Mouse (Mus musculus) kidney, embryonic 15.5 days (tissue): ENCODE measurements around the gene Cd72. TPM values are rescaled to one million over a fixed set of nuclear protein-coding genes. Genes with fewer than 3 reads are reported as not detected.

Experiments
- ATAC-seq: fragments of 200-750 bp; cut with Nextera tagmentation; replicated peaks from 2 replicates; pipeline ENCODE4 v1.8.0; 2017; ENCODE audit warnings: moderate TSS enrichment; ENCODE audit not compliant: low FRiP score
- H3K27ac ChIP-seq: fragments of 300-500 bp; sonication (generic); 2 replicates; pipeline ENCODE4 v1.5.1; 2015; ENCODE audit warnings: mild to moderate bottlenecking, inconsistent platforms
- H3K27me3 ChIP-seq: fragments of 300-500 bp; sonication (generic); 2 replicates; pipeline ENCODE4 v1.6.1; 2015; ENCODE audit warnings: inconsistent platforms
- H3K36me3 ChIP-seq: fragments of 300-500 bp; sonication (generic); 2 replicates; pipeline ENCODE4 v1.6.1; 2015; ENCODE audit warnings: inconsistent platforms
- H3K4me1 ChIP-seq: fragments of 300-500 bp; sonication (generic); 2 replicates; pipeline ENCODE4 v1.6.1; 2015; ENCODE audit warnings: inconsistent platforms
- H3K4me2 ChIP-seq: fragments of 300-500 bp; sonication (generic); 2 replicates; pipeline ENCODE4 v1.6.1; 2015; ENCODE audit warnings: moderate library complexity, mild to moderate bottlenecking, inconsistent platforms
- H3K4me3 ChIP-seq: fragments of 300-500 bp; sonication (generic); replicated peaks from 2 replicates; pipeline ENCODE4 v1.5.1; 2015; ENCODE audit warnings: mild to moderate bottlenecking, inconsistent platforms
- H3K9ac ChIP-seq: fragments of 300-500 bp; sonication (generic); 2 replicates; pipeline ENCODE4 v1.6.1; 2015; ENCODE audit warnings: mild to moderate bottlenecking, inconsistent platforms
- H3K9me3 ChIP-seq: fragments of 300-500 bp; sonication (generic); replicated peaks from 2 replicates; pipeline ENCODE4 v1.6.1; 2016; ENCODE audit warnings: inconsistent platforms
- WGBS: fragments of 180-500 bp; shearing (Covaris S2); methylation state at CpG from one replicate; pipeline ENCODE4 v1.1.7; 2015; ENCODE audit warnings: mixed read lengths; 5-methylcytosine and 5-hydroxymethylcytosine counted together
- polyA plus RNA-seq: library from polyadenylated mRNA; unstranded; fragments of >200 nt; fragmentation: Nextera tagmentation; extraction: Ambion mirVana; gene quantifications from 2 replicates; pipeline ENCODE4 v1.2.1, GENCODE M21; 2015

Cd72 gene
- polyA plus RNA-seq, 1 experiment from 2014 or later, result 3.0 TPM

DNA sequence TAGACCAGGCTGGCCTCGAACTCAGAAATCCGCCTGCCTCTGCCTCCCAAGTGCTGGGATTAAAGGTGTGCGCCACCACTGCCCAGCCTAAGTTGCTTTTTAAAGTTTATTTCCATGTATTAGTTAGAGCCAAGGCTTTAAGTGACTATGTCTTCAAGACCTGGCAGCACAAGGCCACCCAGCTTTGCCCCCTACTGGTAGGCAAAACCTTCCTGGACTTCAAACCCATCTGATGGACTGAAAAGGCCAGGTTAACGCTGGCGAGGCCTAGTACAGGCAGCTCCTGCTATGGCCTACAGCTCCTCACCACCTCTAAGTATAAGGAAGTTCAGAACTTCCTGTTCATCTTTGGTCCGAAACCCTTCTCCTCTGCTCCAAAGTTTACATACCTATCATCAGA lies 22.2 kb upstream of the Cd72 start:
- no peak for ATAC-seq
- Histone ChIP-seq H3K9ac (no peak overlapping the region), H3K4me2 (no peak overlapping the region), H3K4me1 (peaks cover 13% of the 10 kb centered on the region), H3K27me3 (no peaks in the 10 kb centered on the region), H3K27ac (no peak overlapping the region), H3K36me3 (no peaks in the 10 kb centered on the region), H3K4me3 (no peak overlapping the region), H3K9me3 (no peaks in the 10 kb centered on the region)
- WGBS, result 84% methylated on average over 6 of the region's 6 CpGs

- no peak overlapping the region for H3K4me2 ChIP-seq
- H3K9ac ChIP-seq, result no peak overlapping the region
- 76% methylated on average over 1 of the region's 1 CpGs for WGBS
- H3K9me3 ChIP-seq, result no peaks in the 10 kb centered on the region
- H3K36me3 ChIP-seq, result no peaks in the 10 kb centered on the region
- no peaks in the 10 kb centered on the region for H3K27me3 ChIP-seq
- H3K27ac ChIP-seq, result no peak overlapping the region
- peaks cover 8% of the 10 kb centered on the region for H3K4me1 ChIP-seq
- no peak overlapping the region for H3K4me3 ChIP-seq
- ATAC-seq, result no peak
Measured at GRCm38 (mm10) chr4:43473636-43474035, 19.2 kb upstream of the Cd72 start.

GRCm38 (mm10) chr4:43470301-43470700 lies 15.9 kb upstream of the Cd72 start:
- ATAC-seq, result no peak
- WGBS, result 89% methylated on average over 10 of the region's 10 CpGs
- no peak overlapping the region for H3K4me2 ChIP-seq
- H3K4me3 ChIP-seq, result no peak overlapping the region
- no peak overlapping the region for H3K27ac ChIP-seq
- no peaks in the 10 kb centered on the region for H3K27me3 ChIP-seq
- H3K36me3 ChIP-seq, result no peaks in the 10 kb centered on the region
- no peaks in the 10 kb centered on the region for H3K4me1 ChIP-seq
- no peaks in the 10 kb centered on the region for H3K9me3 ChIP-seq
- H3K9ac ChIP-seq, result no peak overlapping the region

- WGBS, result 92% methylated on average over 7 of the region's 7 CpGs
- H3K9me3 ChIP-seq, result no peaks in the 10 kb centered on the region
Measured at GRCm38 (mm10) chr4:43466872-43467271, 12.4 kb upstream of the Cd72 start.

GRCm38 (mm10) chr4:43465935-43466334 lies 11.5 kb upstream of the Cd72 start:
- Histone ChIP-seq H3K4me2 (no peak overlapping the region), H3K9ac (no peak overlapping the region), H3K36me3 (no peaks in the 10 kb centered on the region), H3K27me3 (no peaks in the 10 kb centered on the region), H3K4me3 (no peak overlapping the region), H3K27ac (no peak overlapping the region), H3K4me1 (no peaks in the 10 kb centered on the region), H3K9me3 (no peaks in the 10 kb centered on the region)
- WGBS, result 86% methylated on average over 6 of the region's 6 CpGs
- no peak for ATAC-seq

More at GRCm38 (mm10) chr4:43466872-43467271, 12.4 kb upstream of the Cd72 start:
- no peak overlapping the region for H3K4me2 ChIP-seq
- no peak overlapping the region for H3K4me3 ChIP-seq
- H3K27me3 ChIP-seq, result no peaks in the 10 kb centered on the region
- no peaks in the 10 kb centered on the region for H3K36me3 ChIP-seq
- no peak for ATAC-seq
- no peak overlapping the region for H3K27ac ChIP-seq
- no peak overlapping the region for H3K9ac ChIP-seq
- no peaks in the 10 kb centered on the region for H3K4me1 ChIP-seq

DNA sequence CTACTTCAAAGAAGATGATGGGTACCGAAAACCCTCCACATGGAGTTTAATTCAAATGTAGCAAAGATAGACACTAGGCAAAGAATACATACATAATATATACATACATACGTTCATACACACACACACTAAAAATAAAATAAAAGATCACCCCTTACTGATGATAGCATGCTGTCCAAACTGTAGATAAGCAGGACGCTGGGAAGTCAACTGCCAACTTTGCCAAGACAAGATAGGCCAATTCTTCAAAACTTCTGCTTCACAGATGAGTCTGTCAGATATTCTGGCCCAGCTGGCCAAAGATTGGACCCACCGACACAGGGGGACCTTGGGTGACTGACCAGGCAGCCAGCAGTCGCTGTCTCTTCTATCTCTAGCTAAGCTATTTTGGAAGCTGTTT lies 8.7 kb upstream of the Cd72 start:
- no peak for ATAC-seq
- H3K4me2 ChIP-seq, result no peak overlapping the region
- no peak overlapping the region for H3K27ac ChIP-seq
- H3K4me1 ChIP-seq, result no peaks in the 10 kb centered on the region
- WGBS, result 89% methylated on average over 5 of the region's 5 CpGs
- H3K27me3 ChIP-seq, result no peaks in the 10 kb centered on the region
- no peaks in the 10 kb centered on the region for H3K36me3 ChIP-seq
- H3K9ac ChIP-seq, result no peak overlapping the region
- H3K9me3 ChIP-seq, result no peaks in the 10 kb centered on the region
- no peak overlapping the region for H3K4me3 ChIP-seq

DNA sequence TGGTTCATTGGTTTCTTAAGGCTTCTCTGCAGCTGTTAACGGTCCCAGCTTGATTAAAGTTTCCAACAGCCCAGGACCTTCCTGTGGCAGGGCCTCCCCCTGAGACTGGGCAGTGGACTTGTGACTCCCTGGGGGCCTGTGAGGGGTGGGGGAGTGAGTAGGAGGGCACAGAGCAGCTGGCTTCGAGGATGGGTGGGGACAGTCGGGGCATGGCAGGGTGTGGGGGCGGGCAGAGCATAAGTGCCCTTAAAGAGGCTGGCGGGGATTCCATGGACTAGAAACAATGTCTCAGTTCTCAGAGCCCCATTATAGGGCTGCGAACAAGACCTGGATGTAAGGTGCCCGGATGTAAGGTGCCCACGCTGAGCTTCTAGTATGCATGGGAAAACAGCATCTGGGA lies 2.7 kb upstream of the Cd72 start:
- H3K27me3 ChIP-seq, result peaks cover 33% of the 10 kb centered on the region
- no peaks in the 10 kb centered on the region for H3K36me3 ChIP-seq
- 0 out of 2 replicates have a peak, but pooled peaks have one; percentile 30 for ATAC-seq
- no peaks in the 10 kb centered on the region for H3K9me3 ChIP-seq
- no peak overlapping the region for H3K27ac ChIP-seq
- H3K9ac ChIP-seq, result no peak overlapping the region
- WGBS, result 20% methylated on average over 8 of the region's 8 CpGs
- H3K4me1 ChIP-seq, result peaks cover 35% of the 10 kb centered on the region
- H3K4me3 ChIP-seq, result no peak overlapping the region
- H3K4me2 ChIP-seq, result no peak overlapping the region

DNA sequence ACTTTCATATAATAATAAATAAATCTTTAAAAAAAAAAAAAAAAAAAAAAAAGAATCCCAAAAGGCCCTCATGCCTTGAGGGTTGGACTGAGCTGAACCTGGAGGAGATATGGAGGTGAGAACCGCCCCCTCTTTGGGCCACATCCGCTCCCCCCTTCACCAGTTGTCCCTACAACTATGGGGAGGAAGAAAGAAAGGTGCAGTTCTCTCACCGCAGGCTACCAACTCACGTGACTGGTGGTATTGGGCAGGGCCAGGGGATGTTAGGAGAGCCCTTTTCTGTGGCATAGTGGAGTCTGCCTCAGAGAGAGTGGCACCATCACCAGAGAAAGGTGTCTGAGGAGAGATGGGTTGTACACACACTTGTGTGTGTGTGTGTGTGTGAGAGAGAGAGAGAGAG lies 2.0 kb upstream of the Cd72 start:
- peaks cover 37% of the 10 kb centered on the region for H3K27me3 ChIP-seq
- H3K9ac ChIP-seq, result no peak overlapping the region
- WGBS, result 30% methylated on average over 4 of the region's 4 CpGs
- ATAC-seq, result no peak
- H3K36me3 ChIP-seq, result no peaks in the 10 kb centered on the region
- H3K4me3 ChIP-seq, result no peak overlapping the region
- no peak overlapping the region for H3K27ac ChIP-seq
- peaks cover 36% of the 10 kb centered on the region for H3K4me1 ChIP-seq
- H3K9me3 ChIP-seq, result no peaks in the 10 kb centered on the region
- no peak overlapping the region for H3K4me2 ChIP-seq

GRCm38 (mm10) chr4:43453413-43453812 lies 1.0 kb downstream of the Cd72 start:
- 2% methylated on average over 17 of the region's 18 CpGs for WGBS
- peak; percentile 14; the same call in 1 of the 2 replicates for ATAC-seq

DNA sequence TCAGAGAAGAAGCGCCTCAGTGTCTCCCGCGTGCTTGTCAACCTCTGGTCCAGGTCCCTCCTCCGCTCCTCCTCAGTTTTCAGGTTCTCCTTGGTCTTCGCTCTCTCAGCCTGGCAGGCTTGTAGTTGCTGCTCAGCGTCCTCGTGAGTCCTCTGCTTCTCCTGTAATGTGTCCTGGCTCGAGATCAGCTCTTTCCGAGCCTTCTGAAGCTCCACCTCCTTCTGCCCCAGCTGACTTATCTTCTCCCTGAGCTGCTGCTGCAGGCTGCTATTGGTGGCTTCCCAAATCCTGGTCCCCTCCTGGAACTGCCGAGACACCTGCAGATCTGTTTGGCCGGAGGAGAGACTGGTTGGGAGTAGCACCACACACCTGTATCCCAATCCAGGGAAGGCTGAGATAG lies 2.1 kb downstream of the Cd72 start:
- no peak for ATAC-seq
- no peaks in the 10 kb centered on the region for H3K9me3 ChIP-seq
- H3K36me3 ChIP-seq, result peaks cover 14% of the 10 kb centered on the region
- H3K4me3 ChIP-seq, result no peak overlapping the region
- H3K27me3 ChIP-seq, result peaks cover 37% of the 10 kb centered on the region
- H3K9ac ChIP-seq, result no peak overlapping the region
- 55% methylated on average over 11 of the region's 11 CpGs for WGBS
- H3K4me2 ChIP-seq, result no peak overlapping the region
- H3K4me1 ChIP-seq, result peaks cover 36% of the 10 kb centered on the region
- H3K27ac ChIP-seq, result no peak overlapping the region

More at GRCm38 (mm10) chr4:43453413-43453812, 1.0 kb downstream of the Cd72 start:
- Histone ChIP-seq H3K27ac (no peak overlapping the region), H3K4me3 (peak overlapping the region; percentile 28), H3K9ac (0 out of 2 replicates have a peak overlapping the region, but pooled peaks have one; percentile 14), H3K27me3 (peaks cover 37% of the 10 kb centered on the region), H3K4me2 (peak overlapping the region; percentile 64), H3K4me1 (peaks cover 36% of the 10 kb centered on the region), H3K36me3 (peaks cover 3% of the 10 kb centered on the region), H3K9me3 (no peaks in the 10 kb centered on the region)

DNA sequence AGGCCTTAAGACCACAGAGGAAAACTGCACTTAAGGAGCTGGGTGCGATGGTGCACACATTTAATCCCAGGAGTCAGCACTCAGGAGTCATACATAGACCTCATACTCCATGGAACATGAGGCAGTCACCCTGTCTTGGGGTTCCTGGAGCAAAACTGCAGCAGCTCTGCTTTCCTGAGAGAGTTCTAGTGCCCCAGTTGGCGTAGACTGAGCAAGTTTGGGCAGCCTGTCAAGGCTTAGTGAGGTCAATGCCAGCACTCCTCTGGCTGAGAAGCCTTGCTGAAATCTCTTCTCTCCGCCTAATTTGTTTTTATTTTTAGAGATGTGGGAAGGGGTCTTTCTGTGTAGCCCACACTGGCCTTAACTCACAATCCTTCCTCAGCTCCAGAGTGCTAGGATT lies 5.9 kb downstream of the Cd72 start:
- no peak for ATAC-seq

DNA sequence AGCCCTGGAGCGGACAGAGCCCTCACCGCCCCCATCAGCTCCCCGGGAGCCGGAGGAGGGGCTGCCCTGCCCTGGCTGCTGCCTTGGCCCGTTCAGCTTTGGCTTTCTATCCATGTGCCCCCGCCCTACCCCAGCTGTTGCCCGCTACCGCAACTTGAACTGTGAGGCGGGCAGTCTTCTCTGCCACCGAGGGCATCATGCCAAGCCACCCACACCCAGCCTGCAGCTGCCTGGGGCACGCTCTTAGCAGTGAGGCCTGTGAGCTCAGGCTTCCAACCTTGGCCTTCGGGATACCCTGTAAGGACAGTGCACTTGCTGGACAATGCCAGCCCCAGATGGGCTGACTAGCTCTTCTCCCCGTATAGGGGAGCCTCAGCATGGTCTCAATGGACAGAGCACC lies 7.2 kb downstream of the Cd72 start:
- WGBS, result 89% methylated on average over 13 of the region's 13 CpGs
- no peak overlapping the region for H3K9ac ChIP-seq
- H3K27ac ChIP-seq, result no peak overlapping the region
- peaks cover 18% of the 10 kb centered on the region for H3K4me1 ChIP-seq
- ATAC-seq, result no peak
- no peak overlapping the region for H3K4me3 ChIP-seq
- H3K4me2 ChIP-seq, result no peak overlapping the region
- H3K36me3 ChIP-seq, result peaks cover 40% of the 10 kb centered on the region
- peaks cover 5% of the 10 kb centered on the region for H3K27me3 ChIP-seq
- no peaks in the 10 kb centered on the region for H3K9me3 ChIP-seq

More for the DNA sequence above, 5.9 kb downstream of the Cd72 start:
- Histone ChIP-seq H3K4me1 (peaks cover 29% of the 10 kb centered on the region), H3K36me3 (peaks cover 40% of the 10 kb centered on the region), H3K9me3 (no peaks in the 10 kb centered on the region), H3K27me3 (peaks cover 18% of the 10 kb centered on the region), H3K4me3 (no peak overlapping the region), H3K27ac (no peak overlapping the region), H3K9ac (no peak overlapping the region), H3K4me2 (no peak overlapping the region)
- 88% methylated on average over 3 of the region's 3 CpGs for WGBS

DNA sequence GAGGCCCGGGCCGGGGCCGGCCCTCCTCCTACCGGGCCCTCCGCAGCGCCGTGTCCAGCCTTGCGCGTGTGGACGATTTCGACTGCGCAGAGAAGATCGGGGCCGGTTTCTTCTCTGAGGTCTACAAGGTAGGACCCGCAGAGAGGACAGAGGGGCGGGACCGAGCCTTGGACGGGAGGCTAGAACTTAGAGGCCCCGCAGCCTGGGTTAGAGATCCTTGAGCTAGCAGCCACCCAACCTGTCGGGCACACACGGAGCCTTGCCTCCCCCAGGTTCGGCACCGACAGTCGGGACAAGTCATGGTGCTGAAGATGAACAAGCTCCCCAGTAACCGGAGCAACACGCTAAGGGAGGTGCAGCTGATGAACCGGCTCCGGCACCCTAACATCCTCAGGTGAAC lies 10.9 kb downstream of the Cd72 start:
- under 1% methylated on average over 26 of the region's 28 CpGs for WGBS
- H3K27me3 ChIP-seq, result no peaks in the 10 kb centered on the region
- H3K27ac ChIP-seq, result peak overlapping the region; percentile 97
- H3K4me2 ChIP-seq, result peak overlapping the region; percentile 95
- no peaks in the 10 kb centered on the region for H3K9me3 ChIP-seq
- H3K4me3 ChIP-seq, result peak overlapping the region; percentile 99
- H3K4me1 ChIP-seq, result peaks cover 16% of the 10 kb centered on the region
- H3K36me3 ChIP-seq, result peaks cover 38% of the 10 kb centered on the region
- peak overlapping the region; percentile 99 for H3K9ac ChIP-seq
- peak; percentile 27 for ATAC-seq
